Mouse (Mus musculus) lung, postnatal 0 days (tissue): ENCODE results near the gene Tprn. TPM values are rescaled to one million over a fixed set of nuclear protein-coding genes. Genes with fewer than 3 reads are reported as not detected.

Source experiments
- ATAC-seq: fragments of 200-750 bp; cut with Nextera tagmentation; 2 replicates; pipeline ENCODE4 v1.8.0; 2017; ENCODE audit warnings: moderate library complexity
- DNase-seq: peaks from one replicate; pipeline ENCODE4 v3.0.0-alpha.2; 2016; ENCODE audit warnings: low spot score
- H3K27ac ChIP-seq: fragments of 300-500 bp; sonication (generic); 2 replicates; pipeline ENCODE4 v1.5.1; 2014; ENCODE audit warnings: antibody characterized with exemption, mild to moderate bottlenecking, low read length, mixed read lengths
- H3K27me3 ChIP-seq: fragments of 300-500 bp; sonication (generic); replicated peaks from 2 replicates; pipeline ENCODE4 v1.6.1; 2014; ENCODE audit warnings: low read length, mixed read lengths; ENCODE audit not compliant: insufficient read depth
- H3K36me3 ChIP-seq: fragments of 300-500 bp; sonication (generic); 2 replicates; pipeline ENCODE4 v1.6.1; 2014; ENCODE audit warnings: low read length, mixed read lengths; ENCODE audit not compliant: insufficient read depth
- H3K4me1 ChIP-seq: fragments of 300-500 bp; sonication (generic); 2 replicates; pipeline ENCODE4 v1.6.1; 2014; ENCODE audit warnings: antibody characterized with exemption, low read depth, low read length, mixed read lengths; ENCODE audit not compliant: insufficient read depth
- H3K4me2 ChIP-seq: fragments of 300-500 bp; sonication (generic); replicated peaks from 2 replicates; pipeline ENCODE4 v1.6.1; 2014; ENCODE audit warnings: low read depth, mild to moderate bottlenecking, low read length, moderate library complexity, mixed read lengths
- H3K4me3 ChIP-seq: fragments of 300-500 bp; sonication (generic); 2 replicates; pipeline ENCODE4 v1.5.1; 2014; ENCODE audit warnings: low read depth, low read length
- H3K9ac ChIP-seq: fragments of 300-500 bp; sonication (generic); replicated peaks from 2 replicates; pipeline ENCODE4 v1.6.1; 2014; ENCODE audit warnings: low read depth, mild to moderate bottlenecking
- H3K9me3 ChIP-seq: fragments of 300-500 bp; sonication (generic); 2 replicates; pipeline ENCODE4 v1.6.1; 2016; ENCODE audit warnings: low read length, mixed read lengths
- CTCF ChIP-seq: IDR thresholded peaks from 2 replicates; pipeline ENCODE4 v1.5.1; 2016; ENCODE audit warnings: antibody characterized with exemption, mild to moderate bottlenecking
- EP300 ChIP-seq: IDR thresholded peaks from 2 replicates; pipeline ENCODE4 v1.6.1; 2016; ENCODE audit warnings: antibody characterized with exemption, mild to moderate bottlenecking, control low read depth
- WGBS: fragments of 180-500 bp; shearing (Covaris S2); extraction: QIAGEN DNeasy Blood & Tissue Kit; methylation state at CpG from one replicate; pipeline ENCODE4 v1.1.7; 2014; 5-methylcytosine and 5-hydroxymethylcytosine counted together
- polyA plus RNA-seq: library from polyadenylated mRNA; unstranded; fragments of >200 nt; fragmentation: Nextera tagmentation; extraction: Ambion mirVana; gene quantifications from 2 replicates; pipeline ENCODE4 v1.2.1, GENCODE M21; 2015

Gene Tprn
- polyA plus RNA-seq, 1 experiment from 2014 or later = 7.4 TPM

DNA sequence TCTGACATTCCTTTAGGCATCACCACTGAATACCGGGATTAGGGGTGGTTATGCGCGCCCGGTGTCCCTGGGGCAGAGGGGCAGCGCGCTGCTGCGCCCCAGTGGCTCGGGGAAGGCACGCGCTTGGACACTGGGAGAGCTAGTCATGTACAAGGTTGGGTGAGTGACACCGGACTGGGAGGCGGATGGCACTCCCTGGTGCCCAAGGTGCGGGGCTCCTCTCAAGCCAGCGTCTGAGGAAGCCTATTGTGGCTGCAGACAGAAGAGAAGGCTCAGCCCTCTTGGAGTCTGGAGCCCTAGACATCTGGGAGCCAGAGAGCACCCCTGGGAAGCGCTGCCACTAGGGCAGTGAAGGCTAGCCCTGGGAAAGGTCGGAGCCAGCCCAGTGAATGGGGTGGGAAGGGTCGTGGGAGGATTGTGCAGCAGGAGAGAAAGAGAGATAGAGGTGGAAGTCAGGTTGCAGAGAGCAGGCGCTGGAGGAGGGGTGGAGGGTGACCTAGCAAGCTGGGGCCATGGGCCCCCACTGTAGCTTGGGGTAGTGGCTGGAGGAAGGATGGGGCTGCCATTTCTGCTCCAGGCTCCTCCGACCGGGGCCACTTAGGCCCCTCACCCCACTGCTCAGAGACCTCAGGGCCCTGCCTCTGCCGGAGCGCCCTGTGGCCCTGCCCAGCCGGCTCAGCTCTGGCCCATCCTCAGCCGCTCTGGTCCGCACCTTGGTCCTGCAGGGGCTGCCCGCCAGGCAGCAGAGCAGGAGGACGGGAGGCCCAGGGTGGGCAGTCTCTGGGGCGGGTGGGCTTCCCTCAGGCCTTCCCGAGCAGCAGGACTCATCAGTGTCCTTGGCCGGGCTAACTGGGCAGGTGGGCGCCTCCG is 29.0 kb downstream of the Tprn start:
- no peak for DNase-seq
- Histone ChIP-seq H3K4me2 (peak overlapping the region; percentile 62), H3K4me3 (peak overlapping the region; percentile 38), H3K9me3 (no peaks in the 10 kb centered on the region), H3K36me3 (no peaks in the 10 kb centered on the region), H3K9ac (no peak overlapping the region), H3K4me1 (peaks cover 19% of the 10 kb centered on the region), H3K27me3 (peaks cover 40% of the 10 kb centered on the region), H3K27ac (no peak overlapping the region)
- 10% methylated on average over 28 of the region's 32 CpGs for WGBS
- no peak for ATAC-seq
- TF ChIP-seq EP300 (no peak), CTCF (no peak)

DNA sequence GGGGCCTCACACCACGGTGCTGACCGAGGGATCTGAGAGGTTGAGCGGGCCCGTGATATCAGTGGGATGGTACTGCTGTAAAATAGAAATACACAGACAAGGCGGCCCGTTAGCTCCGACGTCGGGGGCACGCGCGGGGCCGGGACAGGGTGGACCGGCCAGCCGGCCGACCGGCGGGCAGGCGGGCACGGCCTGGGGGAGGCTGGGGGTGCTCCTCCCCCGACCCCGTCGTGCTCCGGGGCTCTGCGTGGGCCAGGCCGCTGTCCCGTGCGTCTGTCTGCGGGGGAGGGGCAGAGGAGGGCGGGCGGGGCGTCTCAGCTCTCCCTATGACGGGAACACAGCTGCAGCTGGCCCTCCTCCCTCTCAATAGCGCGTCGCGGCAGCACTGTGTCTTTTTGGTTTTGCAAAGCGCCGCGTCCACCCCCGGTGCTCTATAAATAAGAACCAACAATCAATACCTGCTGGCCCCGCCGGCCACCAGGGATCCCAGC is 29.7 kb downstream of the Tprn start:
- Histone ChIP-seq H3K9ac (no peak overlapping the region), H3K36me3 (no peaks in the 10 kb centered on the region)
- ATAC-seq = peak; percentile 43

DNA sequence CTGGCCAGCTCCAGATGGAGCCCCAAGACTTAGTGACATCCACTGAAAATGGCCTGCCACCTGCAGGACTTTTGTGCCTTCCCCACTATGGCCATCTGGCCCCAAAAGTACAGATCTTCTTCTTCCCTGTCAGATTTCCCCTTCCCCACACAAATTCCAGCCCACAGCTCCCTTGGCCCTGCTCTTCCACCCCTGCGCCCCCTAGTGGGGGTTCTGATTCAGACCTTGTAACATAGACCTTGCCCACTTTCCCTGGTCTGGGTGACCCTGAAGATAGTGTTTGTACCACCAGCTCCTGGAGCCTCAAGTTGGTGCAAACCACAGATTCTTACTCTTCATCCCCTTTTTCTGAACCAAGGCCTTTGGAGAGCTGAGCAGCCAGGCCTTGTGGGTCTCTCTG is 30.4 kb downstream of the Tprn start:
- H3K9me3 ChIP-seq = no peaks in the 10 kb centered on the region
- peaks cover 10% of the 10 kb centered on the region for H3K4me1 ChIP-seq
- H3K9ac ChIP-seq = no peak overlapping the region
- peak overlapping the region; percentile 62 for H3K4me2 ChIP-seq
- ATAC-seq (peak; percentile 55), DNase-seq (peak; percentile 78)
- WGBS = 0% methylated on average over 1 of the region's 1 CpGs
- TF ChIP-seq CTCF (peak; percentile 93), EP300 (no peak)
- H3K4me3 ChIP-seq = no peak overlapping the region; the same call in 1 of the 2 replicates
- no peaks in the 10 kb centered on the region for H3K36me3 ChIP-seq
- peaks cover 40% of the 10 kb centered on the region for H3K27me3 ChIP-seq
- no peak overlapping the region for H3K27ac ChIP-seq

More for the DNA sequence above, 29.7 kb downstream of the Tprn start:
- WGBS = 1% methylated on average over 31 of the region's 43 CpGs
- H3K4me3 ChIP-seq = peak overlapping the region; percentile 38
- no peaks in the 10 kb centered on the region for H3K9me3 ChIP-seq
- peak overlapping the region; percentile 62 for H3K4me2 ChIP-seq
- no peak for TF ChIP-seq EP300
- no peak for TF ChIP-seq CTCF
- H3K27ac ChIP-seq = no peak overlapping the region
- peaks cover 14% of the 10 kb centered on the region for H3K4me1 ChIP-seq
- H3K27me3 ChIP-seq = peaks cover 40% of the 10 kb centered on the region
- peak; percentile 57 for DNase-seq

DNA sequence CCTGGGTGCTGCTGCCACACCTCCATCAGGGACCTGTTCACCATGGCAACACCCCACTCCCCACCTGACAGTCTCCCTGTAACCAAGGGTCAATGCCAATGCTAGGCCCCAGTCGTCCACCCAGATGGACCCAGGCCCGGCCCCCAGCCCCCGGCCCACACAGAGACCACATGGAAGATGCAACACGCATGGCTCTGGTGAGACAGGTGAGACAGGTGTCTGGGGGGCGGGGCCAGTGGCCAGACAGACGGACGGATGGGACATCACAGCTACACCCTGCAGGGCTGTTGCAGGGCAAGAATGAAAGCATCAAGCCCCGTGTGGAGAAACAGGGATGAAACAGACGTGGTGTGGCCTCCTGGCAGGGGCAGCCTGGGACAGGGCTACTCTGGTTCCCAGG is 31.3 kb downstream of the Tprn start:
- no peaks in the 10 kb centered on the region for H3K9me3 ChIP-seq
- WGBS = 67% methylated on average over 9 of the region's 9 CpGs
- DNase-seq = no peak
- H3K27me3 ChIP-seq = peaks cover 39% of the 10 kb centered on the region
- ATAC-seq = no peak
- no peak for TF ChIP-seq EP300
- no peak for TF ChIP-seq CTCF
- no peak overlapping the region for H3K9ac ChIP-seq
- no peak overlapping the region for H3K27ac ChIP-seq
- H3K36me3 ChIP-seq = no peaks in the 10 kb centered on the region
- H3K4me2 ChIP-seq = no peak overlapping the region
- H3K4me3 ChIP-seq = no peak overlapping the region
- H3K4me1 ChIP-seq = peaks cover 10% of the 10 kb centered on the region

DNA sequence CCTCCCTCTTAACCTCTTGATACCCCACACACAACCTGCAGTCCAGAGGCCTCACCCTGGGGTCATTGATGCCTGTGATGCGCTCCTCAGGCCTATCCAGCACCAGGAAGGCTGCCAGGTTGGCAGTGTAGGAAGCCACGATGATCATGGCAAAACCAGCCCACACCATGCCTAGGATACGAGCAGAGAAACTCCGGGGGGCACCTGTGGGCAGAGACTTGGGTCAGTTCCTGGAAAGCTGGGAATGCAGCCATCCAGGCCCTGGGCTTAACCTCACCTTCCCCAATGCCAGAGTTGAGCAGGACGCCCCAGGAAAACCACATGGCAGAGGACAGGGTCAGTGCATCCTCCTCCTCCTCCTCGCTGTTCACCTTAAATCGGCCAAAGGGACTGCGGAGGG is 34.7 kb downstream of the Tprn start:
- no peaks in the 10 kb centered on the region for H3K9me3 ChIP-seq
- H3K4me3 ChIP-seq = no peak overlapping the region
- no peak for DNase-seq
- no peak overlapping the region for H3K27ac ChIP-seq
- H3K9ac ChIP-seq = no peak overlapping the region
- 78% methylated on average over 8 of the region's 8 CpGs for WGBS
- ATAC-seq = no peak
- no peak overlapping the region for H3K4me2 ChIP-seq
- no peak for TF ChIP-seq CTCF
- peaks cover 5% of the 10 kb centered on the region for H3K4me1 ChIP-seq
- H3K27me3 ChIP-seq = peaks cover 6% of the 10 kb centered on the region; the same call in 1 of the 2 replicates
- no peaks in the 10 kb centered on the region for H3K36me3 ChIP-seq

DNA sequence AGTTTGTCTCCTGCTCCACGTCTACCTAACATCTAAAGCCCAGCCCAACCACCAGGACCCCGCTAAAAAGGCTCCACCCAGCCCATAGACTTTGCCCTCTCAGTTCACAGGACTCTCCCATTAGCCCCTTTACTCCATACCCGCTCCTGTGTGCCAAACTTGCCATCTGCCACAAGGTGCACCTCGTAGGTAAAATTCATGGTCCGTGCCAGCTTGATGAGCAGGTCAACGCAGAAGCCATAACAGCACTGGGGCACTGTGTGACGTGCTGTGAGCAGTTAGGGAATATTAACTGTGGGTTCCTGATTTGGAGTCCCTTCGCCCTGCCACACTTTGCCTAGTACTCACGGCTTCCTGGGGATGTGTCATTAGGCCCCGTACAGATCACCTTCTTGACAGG is 35.6 kb downstream of the Tprn start:
- Histone ChIP-seq H3K27ac (no peak overlapping the region), H3K4me2 (no peak overlapping the region), H3K9me3 (no peaks in the 10 kb centered on the region), H3K4me1 (no peaks in the 10 kb centered on the region), H3K9ac (no peak overlapping the region), H3K36me3 (no peaks in the 10 kb centered on the region), H3K27me3 (no peaks in the 10 kb centered on the region), H3K4me3 (no peak overlapping the region)
- WGBS = 72% methylated on average over 10 of the region's 10 CpGs
- DNase-seq = no peak
- ATAC-seq = no peak
- TF ChIP-seq EP300 = no peak
- no peak for TF ChIP-seq CTCF
